Mouse (Mus musculus) stomach, embryonic 16.5 days (tissue): Measurements from ENCODE around the gene Fto. TPM values are rescaled to one million over a fixed set of nuclear protein-coding genes. Genes with fewer than 3 reads are reported as not detected.

ENCODE experiments used
- ATAC-seq: fragments of 200-750 bp; cut with Nextera tagmentation; 2 replicates; pipeline ENCODE4 v1.8.0; 2017; ENCODE audit warnings: moderate number of reproducible peaks, moderate TSS enrichment; ENCODE audit not compliant: insufficient read depth, low FRiP score
- H3K27ac ChIP-seq: fragments of 300-500 bp; sonication (generic); 2 replicates; pipeline ENCODE4 v1.5.1; 2014; ENCODE audit warnings: low read length
- H3K27me3 ChIP-seq: fragments of 300-500 bp; sonication (generic); 2 replicates; pipeline ENCODE4 v1.6.1; 2014; ENCODE audit warnings: low read length, control low read depth, mixed read lengths; ENCODE audit not compliant: control insufficient read depth, insufficient read depth
- H3K36me3 ChIP-seq: fragments of 300-500 bp; sonication (generic); 2 replicates; pipeline ENCODE4 v1.6.1; 2014; ENCODE audit warnings: low read length; ENCODE audit not compliant: control insufficient read depth, insufficient read depth
- H3K4me1 ChIP-seq: fragments of 300-500 bp; sonication (generic); 2 replicates; pipeline ENCODE4 v1.6.1; 2014; ENCODE audit warnings: low read length, control low read depth, mixed read lengths; ENCODE audit not compliant: control insufficient read depth, insufficient read depth
- H3K4me2 ChIP-seq: fragments of 300-500 bp; sonication (generic); 2 replicates; pipeline ENCODE4 v1.6.1; 2014; ENCODE audit warnings: low read depth, low read length, mixed read lengths
- H3K4me3 ChIP-seq: fragments of 300-500 bp; sonication (generic); replicated peaks from 2 replicates; pipeline ENCODE4 v1.5.1; 2014; ENCODE audit warnings: mild to moderate bottlenecking, low read length
- H3K9ac ChIP-seq: fragments of 300-500 bp; sonication (generic); 2 replicates; pipeline ENCODE4 v1.6.1; 2014; ENCODE audit warnings: low read length
- H3K9me3 ChIP-seq: fragments of 300-500 bp; sonication (generic); replicated peaks from 2 replicates; pipeline ENCODE4 v1.6.1; 2016; ENCODE audit warnings: low read length, control low read depth; ENCODE audit not compliant: control insufficient read depth
- WGBS: fragments of 180-500 bp; shearing (Covaris S2); extraction: QIAGEN DNeasy Blood & Tissue Kit; methylation state at CpG from one replicate; pipeline ENCODE4 v1.1.7; 2014; 5-methylcytosine and 5-hydroxymethylcytosine counted together
- polyA plus RNA-seq: library from polyadenylated mRNA; unstranded; fragments of >200 nt; fragmentation: Nextera tagmentation; extraction: Ambion mirVana; gene quantifications from 2 replicates; pipeline ENCODE4 v1.2.1, GENCODE M21; 2015

Gene Fto
- polyA plus RNA-seq, 1 experiment from 2014 or later = 73.4 TPM

GRCm38 (mm10) chr8:91281545-91281944, 31.8 kb upstream of the Fto start:
- Histone ChIP-seq H3K36me3 (no peaks in the 10 kb centered on the region), H3K27me3 (no peaks in the 10 kb centered on the region), H3K4me1 (no peaks in the 10 kb centered on the region; the same call in 1 of the 2 replicates), H3K4me3 (no peak overlapping the region), H3K4me2 (no peak overlapping the region), H3K27ac (no peak overlapping the region), H3K9me3 (no peaks in the 10 kb centered on the region), H3K9ac (no peak overlapping the region)
- 70% methylated on average over 8 of the region's 8 CpGs for WGBS
- no peak for ATAC-seq

- H3K4me1 ChIP-seq = no peaks in the 10 kb centered on the region; the same call in 1 of the 2 replicates
- no peak overlapping the region for H3K4me3 ChIP-seq
- WGBS = 66% methylated on average over 5 of the region's 5 CpGs
- no peak overlapping the region for H3K27ac ChIP-seq
- no peak overlapping the region for H3K4me2 ChIP-seq
- no peak overlapping the region for H3K9ac ChIP-seq
- no peaks in the 10 kb centered on the region for H3K9me3 ChIP-seq
- no peak for ATAC-seq
- H3K36me3 ChIP-seq = no peaks in the 10 kb centered on the region
- no peaks in the 10 kb centered on the region for H3K27me3 ChIP-seq
These were observed 30.7 kb upstream of the Fto start for GRCm38 (mm10) chr8:91282655-91283054.

GRCm38 (mm10) chr8:91283815-91284214, 29.5 kb upstream of the Fto start:
- Histone ChIP-seq H3K27me3 (no peaks in the 10 kb centered on the region), H3K4me3 (no peak overlapping the region), H3K9ac (no peak overlapping the region), H3K4me2 (no peak overlapping the region), H3K9me3 (no peaks in the 10 kb centered on the region), H3K27ac (no peak overlapping the region), H3K4me1 (no peaks in the 10 kb centered on the region; the same call in 1 of the 2 replicates), H3K36me3 (no peaks in the 10 kb centered on the region)
- 58% methylated on average over 1 of the region's 1 CpGs for WGBS
- ATAC-seq = no peak

DNA sequence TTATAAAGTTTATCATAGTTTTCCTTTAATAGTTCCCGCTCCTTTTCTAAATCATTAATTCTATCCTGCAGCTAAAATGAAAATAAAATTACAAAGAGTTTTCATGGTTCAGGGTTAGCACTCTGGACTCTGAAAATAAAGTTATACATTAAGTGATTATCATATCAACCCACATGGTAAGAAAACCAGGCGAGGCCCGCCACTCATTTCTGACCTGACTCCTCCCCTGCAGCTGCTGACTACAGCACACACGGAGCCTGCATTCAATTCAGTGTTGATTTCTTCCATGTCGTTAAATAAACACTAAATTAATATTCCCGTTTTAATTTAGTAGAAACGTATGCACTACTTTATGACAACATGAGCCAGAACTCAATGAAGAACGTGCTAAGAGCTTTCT, 27.1 kb upstream of the Fto start:
- 75% methylated on average over 8 of the region's 8 CpGs for WGBS
- Histone ChIP-seq H3K27me3 (no peaks in the 10 kb centered on the region), H3K9me3 (no peaks in the 10 kb centered on the region), H3K4me2 (no peak overlapping the region), H3K4me3 (no peak overlapping the region), H3K36me3 (no peaks in the 10 kb centered on the region), H3K27ac (no peak overlapping the region), H3K9ac (no peak overlapping the region), H3K4me1 (no peaks in the 10 kb centered on the region)
- ATAC-seq = no peak

DNA sequence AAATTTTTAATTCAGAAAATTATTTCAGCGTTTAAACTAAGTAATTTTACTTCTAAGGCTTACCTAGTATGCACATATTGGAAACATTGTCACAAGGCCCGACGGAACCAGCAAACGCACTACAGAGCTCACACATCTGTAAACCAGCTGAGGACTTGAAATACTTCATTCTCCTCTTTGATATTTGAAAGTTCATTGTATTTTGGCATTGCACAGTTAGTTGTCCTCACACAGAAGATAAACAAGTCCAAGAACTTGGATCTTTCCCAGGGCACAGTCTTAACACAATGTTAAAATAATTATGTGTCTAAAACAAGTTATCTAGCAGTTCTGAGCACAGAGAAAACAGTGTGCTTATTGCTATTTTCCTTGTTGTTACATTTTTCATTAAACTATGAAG, 22.7 kb upstream of the Fto start:
- H3K27ac ChIP-seq = no peak overlapping the region
- no peak overlapping the region for H3K9ac ChIP-seq
- no peaks in the 10 kb centered on the region for H3K36me3 ChIP-seq
- WGBS = 67% methylated on average over 4 of the region's 4 CpGs
- H3K4me2 ChIP-seq = no peak overlapping the region
- no peak overlapping the region for H3K4me3 ChIP-seq
- no peaks in the 10 kb centered on the region for H3K4me1 ChIP-seq
- no peak for ATAC-seq
- no peaks in the 10 kb centered on the region for H3K9me3 ChIP-seq
- H3K27me3 ChIP-seq = no peaks in the 10 kb centered on the region

GRCm38 (mm10) chr8:91295786-91296185, 17.5 kb upstream of the Fto start:
- H3K4me1 ChIP-seq = no peaks in the 10 kb centered on the region

GRCm38 (mm10) chr8:91298672-91299071, 14.7 kb upstream of the Fto start:
- H3K9ac ChIP-seq = no peak overlapping the region
- no peak overlapping the region for H3K4me2 ChIP-seq
- H3K27me3 ChIP-seq = no peaks in the 10 kb centered on the region
- no peak overlapping the region for H3K4me3 ChIP-seq
- 89% methylated on average over 2 of the region's 2 CpGs for WGBS
- no peaks in the 10 kb centered on the region for H3K36me3 ChIP-seq
- ATAC-seq = no peak
- no peaks in the 10 kb centered on the region for H3K4me1 ChIP-seq
- no peaks in the 10 kb centered on the region for H3K9me3 ChIP-seq
- H3K27ac ChIP-seq = no peak overlapping the region

More at GRCm38 (mm10) chr8:91295786-91296185, 17.5 kb upstream of the Fto start:
- no peak for ATAC-seq
- no peak overlapping the region for H3K4me2 ChIP-seq
- H3K27ac ChIP-seq = no peak overlapping the region
- H3K4me3 ChIP-seq = no peak overlapping the region
- H3K27me3 ChIP-seq = no peaks in the 10 kb centered on the region
- H3K9ac ChIP-seq = no peak overlapping the region
- no peaks in the 10 kb centered on the region for H3K9me3 ChIP-seq
- no peaks in the 10 kb centered on the region for H3K36me3 ChIP-seq
- WGBS = 85% methylated on average over 5 of the region's 5 CpGs

GRCm38 (mm10) chr8:91304481-91305386, 8.6 kb upstream of the Fto start:
- H3K4me3 ChIP-seq = no peak overlapping the region
- no peak overlapping the region for H3K9ac ChIP-seq
- H3K27ac ChIP-seq = peak overlapping the region; percentile 38; the same call in 1 of the 2 replicates
- WGBS = 78% methylated on average over 17 of the region's 17 CpGs
- ATAC-seq = no peak
- no peaks in the 10 kb centered on the region for H3K27me3 ChIP-seq
- no peaks in the 10 kb centered on the region for H3K4me1 ChIP-seq
- no peaks in the 10 kb centered on the region for H3K9me3 ChIP-seq
- H3K36me3 ChIP-seq = no peaks in the 10 kb centered on the region
- no peak overlapping the region for H3K4me2 ChIP-seq

GRCm38 (mm10) chr8:91312342-91312741, 983 bp upstream of the Fto start:
- peaks cover 11% of the 10 kb centered on the region for H3K4me1 ChIP-seq
- no peaks in the 10 kb centered on the region for H3K36me3 ChIP-seq
- peak overlapping the region; percentile 68 for H3K4me3 ChIP-seq
- no peaks in the 10 kb centered on the region for H3K9me3 ChIP-seq
- peak overlapping the region; percentile 62 for H3K4me2 ChIP-seq
- WGBS = 70% methylated on average over 2 of the region's 2 CpGs
- no peak for ATAC-seq
- H3K9ac ChIP-seq = peak overlapping the region; percentile 79
- H3K27me3 ChIP-seq = no peaks in the 10 kb centered on the region
- no peak overlapping the region for H3K27ac ChIP-seq
